Mouse (Mus musculus) CH12.LX (cell line): ENCODE data around the gene Banf1. TPM values are rescaled to one million over a fixed set of nuclear protein-coding genes. Genes with fewer than 3 reads are reported as not detected.

Experiments used
- DNase-seq: peaks from one replicate; pipeline ENCODE4 v3.0.0-alpha.2; 2013; ENCODE audit errors: extremely low read depth
- H3K27ac ChIP-seq: 2 replicates; pipeline ENCODE4 v1.5.1; 2012; ENCODE audit warnings: low read depth, mild to moderate bottlenecking, control low read depth, moderate library complexity; ENCODE audit not compliant: insufficient read depth
- H3K27me3 ChIP-seq: replicated peaks from 2 replicates; pipeline ENCODE3; 2012; ENCODE audit warnings: inconsistent platforms
- H3K36me3 ChIP-seq, 2 experiments: replicated peaks in 1 of 2; 2 replicates each; pipeline versions ENCODE3 to v1.6.1; 2012; ENCODE audit warnings: inconsistent platforms in 1 of 2, low read length in 1 of 2, mild to moderate bottlenecking in 1 of 2, mixed read lengths in 1 of 2, moderate library complexity in 1 of 2; ENCODE audit not compliant: control insufficient read depth in 1 of 2, insufficient read depth in 1 of 2
- H3K4me1 ChIP-seq, 2 experiments: 2 replicates each; pipeline ENCODE4 v1.6.1; 2012; ENCODE audit warnings: inconsistent platforms in 1 of 2, moderate library complexity in 1 of 2; ENCODE audit not compliant: insufficient read depth in 2 of 2, control insufficient read depth in 1 of 2
- H3K4me2 ChIP-seq: 2 replicates; pipeline ENCODE4 v1.6.1; 2012; ENCODE audit warnings: low read depth, mild to moderate bottlenecking, control low read depth; ENCODE audit not compliant: poor library complexity, insufficient read depth, severe bottlenecking
- H3K4me3 ChIP-seq, 3 experiments: fragments of 150-350 bp in 1 of 3; sonication (generic) in 1 of 3; replicated peaks in 1 of 3; 2 replicates each; pipeline versions ENCODE3 to v1.5.1; 2011 to 2012; ENCODE audit warnings: low read depth in 2 of 3, low read length in 2 of 3, mild to moderate bottlenecking in 2 of 3, moderate library complexity in 2 of 3, control low read depth in 1 of 3, improper control_type of control experiment in 1 of 3, inconsistent platforms in 1 of 3, mixed read lengths in 1 of 3; ENCODE audit not compliant: poor library complexity in 1 of 3
- H3K79me2 ChIP-seq: replicated peaks from 2 replicates; pipeline ENCODE4 v1.6.1; 2012; ENCODE audit warnings: mild to moderate bottlenecking, moderate library complexity; ENCODE audit not compliant: control insufficient read depth, poor library complexity, insufficient read depth, severe bottlenecking; ENCODE audit errors: extremely low read depth
- H3K9ac ChIP-seq: 2 replicates; pipeline ENCODE4 v1.6.1; 2012; ENCODE audit warnings: low read depth, mild to moderate bottlenecking, control low read depth, moderate library complexity; ENCODE audit not compliant: insufficient read depth
- H3K9me3 ChIP-seq: replicated peaks from 2 replicates; pipeline ENCODE3; 2012; ENCODE audit warnings: low read length, inconsistent platforms, mixed read lengths
- BHLHE40 ChIP-seq: IDR thresholded peaks from 2 replicates; pipeline ENCODE4 v1.6.1; 2011; ENCODE audit warnings: mild to moderate bottlenecking, low read depth, low read length, improper control_type of control experiment
- CHD1 ChIP-seq: IDR thresholded peaks from 2 replicates; pipeline ENCODE4 v1.6.1; 2012; ENCODE audit warnings: low read depth, low read length, improper control_type of control experiment, inconsistent platforms
- CHD2 ChIP-seq: IDR thresholded peaks from 2 replicates; pipeline ENCODE4 v1.6.1; 2011; ENCODE audit warnings: low read length, improper control_type of control experiment
- CTCF ChIP-seq, 2 experiments: IDR thresholded peaks in 1 of 2; conservative IDR thresholded peaks in 1 of 2; 2 replicates each; pipeline ENCODE4 v1.5.1; 2011 to 2012; ENCODE audit warnings: low read depth in 2 of 2, low read length in 2 of 2, improper control_type of control experiment in 1 of 2, inconsistent platforms in 1 of 2, mild to moderate bottlenecking in 1 of 2, moderate library complexity in 1 of 2
- EP300 ChIP-seq: IDR thresholded peaks from 2 replicates; pipeline ENCODE4 v1.6.1; 2011; ENCODE audit warnings: low read length, improper control_type of control experiment
- GABPA ChIP-seq: IDR thresholded peaks from 2 replicates; pipeline ENCODE4 v1.6.1; 2012; ENCODE audit warnings: low read depth, low read length, improper control_type of control experiment, inconsistent platforms; ENCODE audit not compliant: insufficient replicate concordance
- HCFC1 ChIP-seq: IDR thresholded peaks from 2 replicates; pipeline ENCODE4 v1.6.1; 2012; ENCODE audit warnings: low read depth, mild to moderate bottlenecking, inconsistent platforms, low read length, improper control_type of control experiment
- IRF4 ChIP-seq: IDR thresholded peaks from 2 replicates; pipeline ENCODE4 v1.6.1; 2014; ENCODE audit warnings: low read depth, mild to moderate bottlenecking, inconsistent platforms, low read length, improper control_type of control experiment
- JUN ChIP-seq: IDR thresholded peaks from 2 replicates; pipeline ENCODE4 v1.6.1; 2011; ENCODE audit warnings: low read depth, mild to moderate bottlenecking, low read length, improper control_type of control experiment, moderate library complexity; ENCODE audit not compliant: insufficient read depth
- KAT2A ChIP-seq: IDR thresholded peaks from 2 replicates; pipeline ENCODE4 v1.6.1; 2012; ENCODE audit warnings: low read length, improper control_type of control experiment, inconsistent platforms; ENCODE audit not compliant: insufficient replicate concordance
- MAFK ChIP-seq: IDR thresholded peaks from 2 replicates; pipeline ENCODE4 v1.6.1; 2011; ENCODE audit warnings: low read length, improper control_type of control experiment; ENCODE audit not compliant: insufficient replicate concordance
- MAX ChIP-seq: IDR thresholded peaks from 2 replicates; pipeline ENCODE4 v1.6.1; 2011; ENCODE audit warnings: low read length, improper control_type of control experiment
- MAZ ChIP-seq: IDR thresholded peaks from 2 replicates; pipeline ENCODE4 v1.6.1; 2012; ENCODE audit warnings: low read depth, mild to moderate bottlenecking, inconsistent platforms, low read length, improper control_type of control experiment, moderate library complexity
- MEF2A ChIP-seq: IDR thresholded peaks from 2 replicates; pipeline ENCODE4 v1.6.1; 2014; ENCODE audit warnings: low read depth, mild to moderate bottlenecking, inconsistent platforms, low read length, improper control_type of control experiment, borderline replicate concordance
- MXI1 ChIP-seq: IDR thresholded peaks from 2 replicates; pipeline ENCODE4 v1.6.1; 2011; ENCODE audit warnings: mild to moderate bottlenecking, low read depth, low read length, improper control_type of control experiment
- MYC ChIP-seq: IDR thresholded peaks from 2 replicates; pipeline ENCODE4 v1.6.1; 2011; ENCODE audit warnings: low read depth, mild to moderate bottlenecking, improper control_type of control experiment, low read length
- NELFE ChIP-seq: IDR thresholded peaks from 2 replicates; pipeline ENCODE4 v1.6.1; 2011; ENCODE audit warnings: low read depth, low read length, improper control_type of control experiment
- NRF1 ChIP-seq: IDR thresholded peaks from 2 replicates; pipeline ENCODE4 v1.6.1; 2014; ENCODE audit warnings: low read depth, mild to moderate bottlenecking, inconsistent platforms, low read length, improper control_type of control experiment, moderate library complexity
- PAX5 ChIP-seq: IDR thresholded peaks from 2 replicates; pipeline ENCODE4 v1.6.1; 2012; ENCODE audit warnings: low read length, inconsistent platforms, mixed read lengths
- POLR2A ChIP-seq: IDR thresholded peaks from 2 replicates; pipeline ENCODE4 v1.6.1; 2011; ENCODE audit warnings: low read depth, mild to moderate bottlenecking, improper control_type of control experiment, low read length
- RAD21 ChIP-seq: IDR thresholded peaks from 2 replicates; pipeline ENCODE4 v1.6.1; 2011; ENCODE audit warnings: low read depth, mild to moderate bottlenecking, low read length, improper control_type of control experiment, moderate library complexity
- RCOR1 ChIP-seq: conservative IDR thresholded peaks from 2 replicates; pipeline ENCODE4 v1.6.1; 2012; ENCODE audit warnings: low read depth, mild to moderate bottlenecking, inconsistent platforms, low read length, improper control_type of control experiment
- SIN3A ChIP-seq: IDR thresholded peaks from 2 replicates; pipeline ENCODE4 v1.6.1; 2012; ENCODE audit warnings: low read length, improper control_type of control experiment, inconsistent platforms
- SMC3 ChIP-seq: IDR thresholded peaks from 2 replicates; pipeline ENCODE4 v1.6.1; 2011; ENCODE audit warnings: low read depth, low read length, improper control_type of control experiment
- TBP ChIP-seq: conservative IDR thresholded peaks from 2 replicates; pipeline ENCODE4 v1.6.1; 2011; ENCODE audit warnings: low read depth, low read length, improper control_type of control experiment
- UBTF ChIP-seq: IDR thresholded peaks from 2 replicates; pipeline ENCODE4 v1.6.1; 2012; ENCODE audit warnings: low read depth, mild to moderate bottlenecking, inconsistent platforms, low read length, improper control_type of control experiment, moderate library complexity
- USF1 ChIP-seq: IDR thresholded peaks from 2 replicates; pipeline ENCODE4 v1.6.1; 2014; ENCODE audit warnings: low read depth, mild to moderate bottlenecking, inconsistent platforms, low read length, improper control_type of control experiment
- USF2 ChIP-seq: conservative IDR thresholded peaks from 2 replicates; pipeline ENCODE4 v1.6.1; 2011; ENCODE audit warnings: low read depth, low read length, improper control_type of control experiment
- ZC3H11A ChIP-seq: IDR thresholded peaks from 2 replicates; pipeline ENCODE4 v1.6.1; 2012; ENCODE audit warnings: low read depth, mild to moderate bottlenecking, inconsistent platforms, low read length, improper control_type of control experiment
- ZKSCAN1 ChIP-seq: IDR thresholded peaks from 2 replicates; pipeline ENCODE4 v1.6.1; 2012; ENCODE audit warnings: low read depth, inconsistent platforms, low read length, improper control_type of control experiment, borderline replicate concordance
- ZMIZ1 ChIP-seq: IDR thresholded peaks from 2 replicates; pipeline ENCODE4 v1.6.1; 2012; ENCODE audit warnings: low read depth, mild to moderate bottlenecking, inconsistent platforms, low read length, improper control_type of control experiment
- ZNF384 ChIP-seq: IDR thresholded peaks from 2 replicates; pipeline ENCODE4 v1.6.1; 2012; ENCODE audit warnings: low read depth, low read length, improper control_type of control experiment, inconsistent platforms
- dilution Hi-C: fragments of 300-500 bp; cut with MboI; formaldehyde crosslinking; loops from 2 replicates; pipeline ENCODE4 v1.14.3; 2020; ENCODE audit warnings: low sequenced_read_pairs; ENCODE audit not compliant: extremely low pct_unique_long_range_greater_than_20kb, extremely low pct_ligation_motif_present
- in situ Hi-C: fragments of 300-500 bp; cut with MboI; formaldehyde crosslinking; loops from 3 replicates; pipeline ENCODE4 v1.14.3; 2019; ENCODE audit warnings: low sequenced_read_pairs, low pct_ligation_motif_present, low pct_unique_long_range_greater_than_20kb, mixed read lengths
- polyA plus RNA-seq: library from polyadenylated mRNA; unstranded; fragments of >175 nt; gene quantifications from 2 replicates; pipeline ENCODE4 v1.2.1, GENCODE M21; 2012; ENCODE audit warnings: low read depth; ENCODE audit not compliant: insufficient read length
- total RNA-seq, 2 experiments: library from RNA; depleted of rRNA; stranded (reverse); fragments of 300-350 nt in 1 of 2; fragments of >200 nt in 1 of 2; gene quantifications; 2 replicates each; pipeline ENCODE4 v1.2.3; 2012 to 2014

The Banf1 gene
- total and polyA plus RNA-seq, 3 experiments, result 176 to 450 (median 273) TPM

DNA sequence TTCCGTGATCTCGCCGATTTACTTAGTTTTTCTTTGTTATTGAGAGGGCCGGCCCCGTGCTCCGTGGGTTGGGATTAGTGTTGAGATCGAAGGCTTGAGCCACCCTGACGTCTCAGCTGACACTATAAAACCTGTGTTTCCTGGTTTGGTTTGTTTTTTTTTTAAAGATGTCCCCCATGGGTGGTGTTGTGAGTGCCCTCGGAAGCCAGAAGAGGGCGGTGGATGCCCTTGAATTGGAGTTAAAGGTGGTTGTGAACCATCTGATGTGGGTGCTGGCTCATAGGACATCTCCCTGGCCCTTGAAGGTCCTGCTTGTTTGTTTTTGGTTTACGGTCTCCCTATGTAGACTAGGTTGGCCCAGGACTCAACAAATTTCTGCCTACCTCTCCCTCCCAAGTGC lies 487 bp upstream of the Banf1 start:
- dilution Hi-C loops, result no loop called here

GRCm38 (mm10) chr19:5366175-5367052 lies 554 bp downstream of the Banf1 start, which contains the start of gene Eif1ad:
Gene Eif1ad (plus strand): TSS chr19:5366741.
- peaks cover 33 to 58% of the 10 kb centered on the region in 2 experiments for H3K36me3 ChIP-seq
- peaks cover 41% of the 10 kb centered on the region for H3K79me2 ChIP-seq
- in situ Hi-C loops, result no loop called here
- dilution Hi-C loops, result no loop called here
- H3K4me3 ChIP-seq, result peak within 1 kb of the TSS; percentile 81 to 98 (median 94)
- peak within 1 kb of the TSS; percentile 91 for H3K9ac ChIP-seq
- H3K27me3 ChIP-seq, result no peaks in the 10 kb centered on the region
- peak within 1 kb of the TSS; percentile 88 for H3K27ac ChIP-seq
- peak; percentile 97 for DNase-seq
- peaks cover 19 to 44% of the 10 kb centered on the region in 2 experiments for H3K4me1 ChIP-seq
- H3K4me2 ChIP-seq, result peak within 1 kb of the TSS; percentile 80
- no peaks in the 10 kb centered on the region for H3K9me3 ChIP-seq
- TF ChIP-seq USF2, result no peak
- TF ChIP-seq ZC3H11A, result no peak
- TF ChIP-seq ZKSCAN1, result no peak
- TF ChIP-seq SMC3, result no peak
- TF ChIP-seq USF1, result peak; percentile 19; the same call in 1 of the 2 replicates
- no peak for TF ChIP-seq UBTF
- peak; percentile 79 for TF ChIP-seq POLR2A
- TF ChIP-seq CHD2, result peak; percentile 83; the same call in 1 of the 2 replicates
- TF ChIP-seq GABPA, result peak; percentile 27; the same call in 1 of the 2 replicates
- peak; percentile 72; the same call in 1 of the 2 replicates for TF ChIP-seq RCOR1
- peak; percentile 99 for TF ChIP-seq MXI1
- TF ChIP-seq MEF2A, result 0 out of 2 replicates have a peak, but pooled peaks have one; percentile 16
- peak; percentile 67 for TF ChIP-seq BHLHE40
- peak; percentile 99 for TF ChIP-seq MYC
- 0 out of 2 replicates have a peak, but pooled peaks have one; percentile 1 for TF ChIP-seq EP300
- TF ChIP-seq JUN, result no peak
- TF ChIP-seq MAZ, result peak; percentile 94
- TF ChIP-seq HCFC1, result peak; percentile 90
- TF ChIP-seq CHD1, result no peak
- TF ChIP-seq TBP, result peak; percentile 68; the same call in 1 of the 2 replicates
- TF ChIP-seq KAT2A, result peak; percentile 83; the same call in 1 of the 2 replicates
- TF ChIP-seq MAFK, result no peak
- peak; percentile 75 for TF ChIP-seq ZMIZ1

More for the DNA sequence above, 487 bp upstream of the Banf1 start:
- Histone ChIP-seq H3K9ac (peak overlapping the region; percentile 91; the same call in 1 of the 2 replicates), H3K36me3 (peaks cover 39 to 68% of the 10 kb centered on the region in 2 experiments), H3K4me3 (peak overlapping the region; percentile 81 to 98 (median 94)), H3K9me3 (no peaks in the 10 kb centered on the region), H3K79me2 (peaks cover 41% of the 10 kb centered on the region), H3K27me3 (no peaks in the 10 kb centered on the region), H3K4me2 (peak overlapping the region; percentile 53), H3K27ac (peak overlapping the region; percentile 88), H3K4me1 (peaks cover 19 to 38% of the 10 kb centered on the region in 2 experiments)
- DNase-seq, result peak; percentile 58
- in situ Hi-C loops, result no loop called here
- TF ChIP-seq ZC3H11A (no peak), ZNF384 (peak; percentile 82), PAX5 (no peak), NRF1 (no peak), SMC3 (peak; percentile 17; the same call in 1 of the 2 replicates), CHD2 (no peak), ZMIZ1 (no peak), MEF2A (no peak), SIN3A (peak; percentile 38; the same call in 1 of the 2 replicates), MAFK (no peak), RAD21 (peak; percentile 19), CHD1 (no peak), CTCF (conservative IDR thresholded peaks at IDR 0.05 in 1 of 2, IDR thresholded peaks at IDR 0.05 in 1 of 2; ENCODE audit: low read depth in 2 of 2, low read length in 2 of 2) (peak in 1 of 2 experiments; percentile 57; a peak in 2 of 4 replicates), MAX (no peak), KAT2A (no peak), IRF4 (no peak), NELFE (no peak)
